Mouse (Mus musculus): ENCODE results near the gene Irf1.

GRCm38 (mm10) chr11:53731457-53731856 is 38.4 kb upstream of the Irf1 start:
- TF ChIP-seq HCFC1 (IDR thresholded peaks at IDR 0.05; ENCODE audit: low read depth, low read length), result no peak
- no peak for TF ChIP-seq RAD21 (IDR thresholded peaks at IDR 0.05; ENCODE audit: low read depth, low read length)
- TF ChIP-seq POLR2A (IDR thresholded peaks at IDR 0.05; ENCODE audit: low read depth, low read length), result no peak
- TF ChIP-seq MAX (IDR thresholded peaks at IDR 0.05; ENCODE audit: low read length), result no peak
- TF ChIP-seq MAZ (IDR thresholded peaks at IDR 0.05; ENCODE audit: low read depth, low read length), result no peak
- TF ChIP-seq EP300 (IDR thresholded peaks at IDR 0.05; ENCODE audit: low read length), result no peak
- no peak for TF ChIP-seq CTCF (conservative IDR thresholded peaks at IDR 0.05 in 1 of 2, IDR thresholded peaks at IDR 0.05 in 1 of 2; ENCODE audit: low read depth in 2 of 2, low read length in 2 of 2)
- no peak for TF ChIP-seq MAFK (IDR thresholded peaks at IDR 0.05; ENCODE audit: insufficient replicate concordance, low read length)
- no peak for TF ChIP-seq CHD1 (IDR thresholded peaks at IDR 0.05; ENCODE audit: low read depth, low read length)
- no peak for TF ChIP-seq USF1 (IDR thresholded peaks at IDR 0.05; ENCODE audit: low read depth, low read length)
- no peak for TF ChIP-seq NRF1 (IDR thresholded peaks at IDR 0.05; ENCODE audit: low read depth, low read length)
- no peak for TF ChIP-seq USF2 (conservative IDR thresholded peaks at IDR 0.05; ENCODE audit: low read depth, low read length)
- TF ChIP-seq ZC3H11A (IDR thresholded peaks at IDR 0.05; ENCODE audit: low read depth, low read length), result no peak
- TF ChIP-seq TBP (conservative IDR thresholded peaks at IDR 0.05; ENCODE audit: low read depth, low read length), result no peak
